Mouse (Mus musculus) intestine, embryonic 14.5 days (tissue): ENCODE data around the gene Tcte1. TPM values are rescaled to one million over a fixed set of nuclear protein-coding genes. Genes with fewer than 3 reads are reported as not detected.

ENCODE experiments used
- ATAC-seq: fragments of 200-750 bp; cut with Nextera tagmentation; replicated peaks from 2 replicates; pipeline ENCODE4 v1.8.0; 2017; ENCODE audit warnings: low read depth, moderate number of reproducible peaks, moderate TSS enrichment, moderate library complexity; ENCODE audit not compliant: low FRiP score, low TSS enrichment
- DNase-seq: peaks from one replicate; pipeline ENCODE4 v3.0.0-alpha.2; 2018; ENCODE audit warnings: low spot score
- H3K27ac ChIP-seq: fragments of 300-500 bp; sonication (generic); 2 replicates; pipeline ENCODE4 v1.5.1; 2014; ENCODE audit warnings: low read depth, mild to moderate bottlenecking, control low read depth
- H3K27me3 ChIP-seq: fragments of 300-500 bp; sonication (generic); replicated peaks from 2 replicates; pipeline ENCODE4 v1.6.1; 2014; ENCODE audit warnings: low read length, control low read depth; ENCODE audit not compliant: control insufficient read depth, insufficient read depth
- H3K36me3 ChIP-seq: fragments of 300-500 bp; sonication (generic); 2 replicates; pipeline ENCODE4 v1.6.1; 2014; ENCODE audit warnings: low read length, control low read depth; ENCODE audit not compliant: control insufficient read depth, insufficient read depth
- H3K4me1 ChIP-seq: fragments of 300-500 bp; sonication (generic); replicated peaks from 2 replicates; pipeline ENCODE4 v1.6.1; 2014; ENCODE audit warnings: low read length, control low read depth, mixed read lengths; ENCODE audit not compliant: control insufficient read depth, insufficient read depth
- H3K4me2 ChIP-seq: fragments of 300-500 bp; sonication (generic); 2 replicates; pipeline ENCODE4 v1.6.1; 2014; ENCODE audit warnings: low read length
- H3K4me3 ChIP-seq: fragments of 300-500 bp; sonication (generic); 2 replicates; pipeline ENCODE4 v1.5.1; 2014; ENCODE audit warnings: low read depth, low read length, control low read depth, mixed read lengths
- H3K9ac ChIP-seq: fragments of 300-500 bp; sonication (generic); 2 replicates; pipeline ENCODE4 v1.6.1; 2014; ENCODE audit warnings: mild to moderate bottlenecking, low read length
- H3K9me3 ChIP-seq: fragments of 300-500 bp; sonication (generic); 2 replicates; pipeline ENCODE4 v1.6.1; 2016; ENCODE audit warnings: low read length, control low read depth; ENCODE audit not compliant: control insufficient read depth
- WGBS: fragments of 180-500 bp; shearing (Covaris S2); extraction: QIAGEN DNeasy Blood & Tissue Kit; methylation state at CpG from one replicate; pipeline ENCODE4 v1.1.7; 2014; 5-methylcytosine and 5-hydroxymethylcytosine counted together
- polyA plus RNA-seq: library from polyadenylated mRNA; unstranded; fragments of >200 nt; fragmentation: Nextera tagmentation; extraction: Ambion mirVana; gene quantifications from 2 replicates; pipeline ENCODE4 v1.2.1, GENCODE M21; 2014

The Tcte1 gene
- polyA plus RNA-seq, 1 experiment from 2014 or later: 0.70 TPM

GRCm38 (mm10) chr17:45517135-45517534 lies 6.1 kb upstream of the Tcte1 start:
- Histone ChIP-seq H3K27ac (no peak overlapping the region), H3K9me3 (no peaks in the 10 kb centered on the region), H3K36me3 (peaks cover 28% of the 10 kb centered on the region), H3K4me2 (no peak overlapping the region), H3K9ac (no peak overlapping the region), H3K4me3 (no peak overlapping the region), H3K27me3 (no peaks in the 10 kb centered on the region), H3K4me1 (no peaks in the 10 kb centered on the region)
- ATAC-seq: no peak
- WGBS: 94% methylated on average over 21 of the region's 21 CpGs
- DNase-seq: no peak

- no peak for ATAC-seq
- 92% methylated on average over 28 of the region's 28 CpGs for WGBS
- DNase-seq: no peak
- Histone ChIP-seq H3K4me2 (no peak overlapping the region), H3K9me3 (no peaks in the 10 kb centered on the region), H3K36me3 (peaks cover 28% of the 10 kb centered on the region), H3K4me1 (0 out of 2 replicates have a peak, but pooled peaks cover 4% of the 10 kb centered on the region), H3K27ac (no peak overlapping the region), H3K9ac (no peak overlapping the region), H3K27me3 (no peaks in the 10 kb centered on the region), H3K4me3 (no peak overlapping the region)
Observed at GRCm38 (mm10) chr17:45517549-45518215, 5.6 kb upstream of the Tcte1 start.

GRCm38 (mm10) chr17:45518766-45519475 lies 4.3 kb upstream of the Tcte1 start:
- H3K27me3 ChIP-seq: no peaks in the 10 kb centered on the region
- DNase-seq (no peak), ATAC-seq (no peak)
- H3K4me1 ChIP-seq: peaks cover 6% of the 10 kb centered on the region; the same call in 1 of the 2 replicates
- WGBS: 71% methylated on average over 12 of the region's 12 CpGs
- no peak overlapping the region for H3K9ac ChIP-seq
- H3K36me3 ChIP-seq: peaks cover 28% of the 10 kb centered on the region
- no peak overlapping the region for H3K4me3 ChIP-seq
- H3K27ac ChIP-seq: no peak overlapping the region
- H3K4me2 ChIP-seq: no peak overlapping the region
- no peaks in the 10 kb centered on the region for H3K9me3 ChIP-seq

GRCm38 (mm10) chr17:45520136-45520535 lies 3.1 kb upstream of the Tcte1 start:
- H3K4me2 ChIP-seq: no peak overlapping the region
- H3K9me3 ChIP-seq: no peaks in the 10 kb centered on the region
- DNase-seq (no peak), ATAC-seq (no peak)
- H3K27me3 ChIP-seq: peaks cover 9% of the 10 kb centered on the region
- H3K9ac ChIP-seq: no peak overlapping the region
- peaks cover 6% of the 10 kb centered on the region; the same call in 1 of the 2 replicates for H3K4me1 ChIP-seq
- H3K4me3 ChIP-seq: no peak overlapping the region
- peaks cover 28% of the 10 kb centered on the region for H3K36me3 ChIP-seq
- H3K27ac ChIP-seq: no peak overlapping the region
- 78% methylated on average over 11 of the region's 11 CpGs for WGBS

GRCm38 (mm10) chr17:45524961-45525360 lies 1.7 kb downstream of the Tcte1 start:
- 55% methylated on average over 4 of the region's 4 CpGs for WGBS
- H3K4me3 ChIP-seq: no peak overlapping the region
- peaks cover 6% of the 10 kb centered on the region; the same call in 1 of the 2 replicates for H3K4me1 ChIP-seq
- no peak overlapping the region for H3K9ac ChIP-seq
- no peak for DNase-seq
- no peak for ATAC-seq
- H3K36me3 ChIP-seq: peaks cover 5% of the 10 kb centered on the region; the same call in 1 of the 2 replicates
- peaks cover 20% of the 10 kb centered on the region for H3K27me3 ChIP-seq
- H3K4me2 ChIP-seq: no peak overlapping the region
- no peak overlapping the region for H3K27ac ChIP-seq
- no peaks in the 10 kb centered on the region for H3K9me3 ChIP-seq

GRCm38 (mm10) chr17:45526571-45526970 lies 3.3 kb downstream of the Tcte1 start:
- ATAC-seq (no peak), DNase-seq (no peak)
- no peak overlapping the region for H3K27ac ChIP-seq
- no peak overlapping the region for H3K4me2 ChIP-seq
- peaks cover 29% of the 10 kb centered on the region for H3K27me3 ChIP-seq
- WGBS: 25% methylated on average over 5 of the region's 5 CpGs
- H3K9ac ChIP-seq: no peak overlapping the region
- no peak overlapping the region for H3K4me3 ChIP-seq
- peaks cover 6% of the 10 kb centered on the region; the same call in 1 of the 2 replicates for H3K4me1 ChIP-seq
- H3K36me3 ChIP-seq: no peaks in the 10 kb centered on the region
- no peaks in the 10 kb centered on the region for H3K9me3 ChIP-seq

- Histone ChIP-seq H3K36me3 (no peaks in the 10 kb centered on the region), H3K27ac (no peak overlapping the region), H3K4me3 (no peak overlapping the region), H3K9me3 (no peaks in the 10 kb centered on the region), H3K9ac (no peak overlapping the region), H3K4me2 (no peak overlapping the region), H3K4me1 (no peaks in the 10 kb centered on the region), H3K27me3 (peaks cover 46% of the 10 kb centered on the region)
- WGBS: 44% methylated on average over 13 of the region's 13 CpGs
- no peak for ATAC-seq
- DNase-seq: no peak
Observed at GRCm38 (mm10) chr17:45530346-45530782, 7.1 kb downstream of the Tcte1 start.

GRCm38 (mm10) chr17:45532896-45533295 lies 9.7 kb downstream of the Tcte1 start:
- ATAC-seq (no peak), DNase-seq (no peak)
- Histone ChIP-seq H3K9me3 (no peaks in the 10 kb centered on the region), H3K27ac (no peak overlapping the region), H3K4me2 (no peak overlapping the region), H3K27me3 (peaks cover 63% of the 10 kb centered on the region), H3K4me1 (no peaks in the 10 kb centered on the region), H3K36me3 (no peaks in the 10 kb centered on the region), H3K9ac (no peak overlapping the region), H3K4me3 (no peak overlapping the region)
- WGBS: 47% methylated on average over 15 of the region's 15 CpGs
